29 mouse cellular contexts compared by ENCODE assay signal in genomic region chr10:51412795-51413194, GRCm38 (mm10).
DNase-seq lines count a peak whose midpoint lies in the region; ATAC-seq and TF ChIP-seq lines count a peak whose summit lies in the region.
"Had no signal": no experiment of that assay in that cellular context is flagged by ENCODE, and none has a peak within 500 bp of the region (broad histone marks: within the 10 kb centered on the region; RNA-seq: fewer than 3 reads in every experiment).

No protein-coding gene starts in this region.

- H3K79me2 ChIP-seq in MEL (ENCODE audit: control insufficient read depth, insufficient read depth, low read length, poor library complexity), result no peaks in the 10 kb centered on the region

- H3K4me1 ChIP-seq in kidney, postnatal 0 days (replicated peaks; ENCODE audit: insufficient read depth, low read length), result no peaks in the 10 kb centered on the region
- H3K4me1 ChIP-seq in MEL (ENCODE audit: control insufficient read depth in 1 of 2, insufficient read depth in 2 of 2, low read length in 2 of 2), result no peaks in the 10 kb centered on the region
- no peaks in the 10 kb centered on the region for H3K4me1 ChIP-seq in forebrain, embryonic 15.5 days
- H3K4me1 ChIP-seq: forebrain, embryonic 10.5 days; forebrain, embryonic 13.5 days; heart, embryonic 12.5 days; heart, embryonic 15.5 days; hindbrain, embryonic 10.5 days had no signal

- no peak for TF ChIP-seq EP300 in MEL (IDR thresholded peaks at IDR 0.05; ENCODE audit: low read depth in 1 of 2, low read length in 2 of 2)

- no peak for TF ChIP-seq POLR2A in MEL (IDR thresholded peaks at IDR 0.05; ENCODE audit: control insufficient read depth in 1 of 2, insufficient read depth in 1 of 2, low read depth in 1 of 2, low read length in 2 of 2, poor library complexity in 1 of 2)

- no peak overlapping the region for H3K4me3 ChIP-seq in kidney, postnatal 0 days (replicated peaks; ENCODE audit: low read depth, low read length)
- no peak overlapping the region for H3K4me3 ChIP-seq in MEL (ENCODE audit: control insufficient read depth in 1 of 2, insufficient read depth in 1 of 2, low read depth in 2 of 2, low read length in 2 of 2)
- no peak overlapping the region for H3K4me3 ChIP-seq in forebrain, embryonic 15.5 days
- H3K4me3 ChIP-seq: forebrain, embryonic 10.5 days; forebrain, embryonic 13.5 days; gastrocnemius, adult 2 months; heart, embryonic 12.5 days; heart, embryonic 15.5 days; hindbrain, embryonic 10.5 days had no signal

- no peak for ATAC-seq in kidney, postnatal 0 days (replicated peaks; ENCODE audit: low FRiP score, low read depth)
- 0 out of 2 replicates have a peak, but pooled peaks have one; percentile 24 for ATAC-seq in neutrophil, adult 5-6 weeks (ENCODE audit: extremely low read depth, insufficient number of reproducible peaks, low FRiP score, poor library complexity, severe bottlenecking)
- ATAC-seq in forebrain, embryonic 15.5 days (replicated peaks), result no peak
- ATAC-seq: forebrain, embryonic 13.5 days; forebrain, postnatal 0 days; hindbrain, postnatal 0 days; inflammation-experienced regulatory T-cells, adult 6 months; intestine, embryonic 16.5 days; Patski had no signal

- H3K27me3 ChIP-seq in kidney, postnatal 0 days (ENCODE audit: insufficient read depth, low read length), result no peaks in the 10 kb centered on the region
- no peaks in the 10 kb centered on the region for H3K27me3 ChIP-seq in MEL (ENCODE audit: control insufficient read depth in 1 of 2, insufficient read depth in 2 of 2, low read length in 2 of 2)
- no peaks in the 10 kb centered on the region for H3K27me3 ChIP-seq in forebrain, embryonic 15.5 days
- H3K27me3 ChIP-seq: forebrain, embryonic 13.5 days; heart, embryonic 12.5 days; heart, embryonic 15.5 days; Patski had no signal

- peak; percentile 15; the same call in 1 of the 2 replicates for TF ChIP-seq CTCF in kidney, postnatal 0 days (IDR thresholded peaks at IDR 0.05; ENCODE audit: low read depth)
- peak in 1 of 3 experiments; percentile 58; a peak in 2 of 6 replicates for TF ChIP-seq CTCF in MEL (IDR thresholded peaks at IDR 0.05 in 2 of 3, conservative IDR thresholded peaks at IDR 0.05 in 1 of 3; ENCODE audit: control insufficient read depth in 1 of 3, insufficient read depth in 1 of 3, low read depth in 2 of 3, low read length in 3 of 3, poor library complexity in 1 of 3, severe bottlenecking in 1 of 3)

- H3K4me2 ChIP-seq in kidney, postnatal 0 days (ENCODE audit: low read length), result no peak overlapping the region
- no peak overlapping the region for H3K4me2 ChIP-seq in forebrain, embryonic 15.5 days (replicated peaks)
- H3K4me2 ChIP-seq: forebrain, embryonic 13.5 days; heart, embryonic 12.5 days; heart, embryonic 15.5 days; hindbrain, embryonic 14.5 days had no signal

- DNase-seq in kidney, postnatal 0 days (ENCODE audit: low spot score), result no peak
- no peak for DNase-seq in kidney, postnatal 36 days
- DNase-seq in MEL (ENCODE audit: low read depth, low spot score), result no peak
- DNase-seq in cerebellum, adult 9-10 months, result no peak
- no peak for DNase-seq in gastrocnemius, postnatal 4 days (ENCODE audit: low spot score in 2 of 2)
- DNase-seq: adrenal gland, postnatal 10 days; adrenal gland, postnatal 36 days; cerebellum, adult 11 months; cerebellum, adult 2 months; cerebellum, postnatal 10 days; cerebellum, postnatal 36 days; forebrain, postnatal 0 days; gastrocnemius, adult 2 months; gastrocnemius, postnatal 14 days; heart, adult 18-20 months; heart, postnatal 10 days; heart, postnatal 36 days had no signal

- no peaks in the 10 kb centered on the region for H3K9me3 ChIP-seq in kidney, postnatal 0 days (replicated peaks; ENCODE audit: low read length)
- no peaks in the 10 kb centered on the region for H3K9me3 ChIP-seq in MEL (replicated peaks; ENCODE audit: insufficient read depth, low read length)
- H3K9me3 ChIP-seq in forebrain, embryonic 15.5 days, result no peaks in the 10 kb centered on the region
- H3K9me3 ChIP-seq: forebrain, embryonic 10.5 days; forebrain, embryonic 13.5 days; heart, embryonic 12.5 days; heart, embryonic 15.5 days; hindbrain, embryonic 10.5 days had no signal

- H3K9ac ChIP-seq in kidney, postnatal 0 days (ENCODE audit: low read depth, low read length), result no peak overlapping the region
- no peak overlapping the region for H3K9ac ChIP-seq in MEL (ENCODE audit: control insufficient read depth, low read depth, low read length, poor library complexity, severe bottlenecking)
- no peak overlapping the region for H3K9ac ChIP-seq in forebrain, embryonic 15.5 days (replicated peaks)
- H3K9ac ChIP-seq: forebrain, embryonic 13.5 days; forebrain, postnatal 0 days; heart, embryonic 12.5 days; heart, embryonic 15.5 days; hindbrain, embryonic 14.5 days had no signal

- TF ChIP-seq RAD21 in MEL (IDR thresholded peaks at IDR 0.05; ENCODE audit: low read depth, low read length), result peak; percentile 55

- no peaks in the 10 kb centered on the region for H3K36me3 ChIP-seq in kidney, postnatal 0 days (ENCODE audit: insufficient read depth, low read length)
- H3K36me3 ChIP-seq in MEL (ENCODE audit: control insufficient read depth in 1 of 2, insufficient read depth in 2 of 2, low read length in 2 of 2), result no peaks in the 10 kb centered on the region
- H3K36me3 ChIP-seq in forebrain, embryonic 15.5 days, result no peaks in the 10 kb centered on the region
- H3K36me3 ChIP-seq: forebrain, embryonic 10.5 days; heart, embryonic 12.5 days; heart, embryonic 15.5 days; hindbrain, embryonic 10.5 days had no signal

- H3K27ac ChIP-seq in kidney, postnatal 0 days, result no peak overlapping the region
- H3K27ac ChIP-seq in MEL (ENCODE audit: control insufficient read depth, low read depth, low read length), result no peak overlapping the region
- H3K27ac ChIP-seq in forebrain, embryonic 15.5 days (replicated peaks), result no peak overlapping the region
- H3K27ac ChIP-seq: forebrain, embryonic 10.5 days; forebrain, embryonic 13.5 days; gastrocnemius, adult 2 months; heart, embryonic 15.5 days; hindbrain, embryonic 10.5 days; hindbrain, embryonic 14.5 days; hindbrain, postnatal 0 days had no signal

TF ChIP-seq in MEL, 35 proteins besides CTCF, POLR2A, EP300 and RAD21:
- peak; percentile 57; the same call in 1 of the 2 replicates for TF ChIP-seq ZNF384 (IDR thresholded peaks at IDR 0.05; ENCODE audit: low read depth, low read length)
- peak; percentile 57 for TF ChIP-seq SMC3 (IDR thresholded peaks at IDR 0.05; ENCODE audit: low read depth, low read length)
- no peak for TF ChIP-seq TBP (IDR thresholded peaks at IDR 0.05; ENCODE audit: low read depth, low read length)
- no peak for TF ChIP-seq TAL1 (IDR thresholded peaks at IDR 0.05; ENCODE audit: low read length)
- TF ChIP-seq CHD2 (IDR thresholded peaks at IDR 0.05; ENCODE audit: low read length), result no peak
- peak; percentile 39 for TF ChIP-seq ZC3H11A (IDR thresholded peaks at IDR 0.05; ENCODE audit: low read depth, low read length)
- TF ChIP-seq NELFE (IDR thresholded peaks at IDR 0.05; ENCODE audit: low read depth, low read length), result no peak
- no peak for TF ChIP-seq TCF12 (IDR thresholded peaks at IDR 0.05; ENCODE audit: low read depth, low read length)
TF ChIP-seq in MEL: peak in this region for 3.
